ENCODE assay signal across 8 mouse cellular contexts in the genomic region with DNA sequence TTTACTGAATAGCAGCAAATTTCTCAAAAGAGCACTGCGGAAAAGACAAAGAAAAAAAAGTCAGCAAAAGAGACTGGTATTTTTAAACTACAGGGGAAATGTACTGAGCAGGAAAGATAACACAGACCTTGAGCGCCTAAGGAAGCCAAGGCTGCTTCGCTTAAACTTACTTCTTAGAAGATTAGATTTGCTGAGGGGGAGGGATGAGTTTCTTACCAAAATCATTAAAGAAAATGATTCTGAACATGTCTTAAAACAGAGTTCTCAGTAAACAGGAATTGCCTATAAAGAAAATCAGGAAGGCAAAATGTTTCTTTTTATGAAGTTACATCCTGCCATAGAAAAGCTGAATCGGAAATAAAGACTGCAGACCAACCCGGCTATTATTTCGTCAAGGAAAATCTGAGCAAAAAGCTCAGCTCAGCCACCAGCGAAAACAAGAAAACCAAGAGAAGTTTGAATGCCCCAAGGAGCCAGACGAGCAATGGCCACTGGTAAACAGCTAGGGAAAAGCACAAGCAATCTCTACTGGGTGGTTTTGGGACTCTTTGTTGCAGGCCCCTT. TPM values are rescaled to one million over a fixed set of nuclear protein-coding genes. Genes with fewer than 3 reads are reported as not detected.
A peak's percentile ranks its signal among the peaks of the same experiment; 100 is the strongest.
DNase-seq lines count a peak whose midpoint lies in the region; ATAC-seq lines count a peak whose summit lies in the region.

Gene Fyn (plus strand): TSS at position 284 of the 564 bp plus-strand sequence.

- H3K4me2 ChIP-seq in lung, embryonic 15.5 days = peak within 1 kb of the TSS; percentile 87
- H3K4me2 ChIP-seq in heart, embryonic 11.5 days = peak within 1 kb of the TSS; percentile 89

- peak within 1 kb of the TSS; percentile 83 for H3K4me3 ChIP-seq in lung, embryonic 15.5 days
- H3K4me3 ChIP-seq in heart, embryonic 11.5 days (ENCODE audit: low read depth, low read length) = peak within 1 kb of the TSS; percentile 95

- H3K9me3 ChIP-seq in lung, embryonic 15.5 days = no peaks in the 10 kb centered on the region
- H3K9me3 ChIP-seq in heart, embryonic 11.5 days (replicated peaks; ENCODE audit: control insufficient read depth, low read length) = no peaks in the 10 kb centered on the region

- peak within 1 kb of the TSS; percentile 82 for H3K27ac ChIP-seq in lung, embryonic 15.5 days
- peak within 1 kb of the TSS; percentile 87 for H3K27ac ChIP-seq in heart, embryonic 11.5 days (ENCODE audit: low read depth, low read length)

- DNase-seq in lung, postnatal 25 days (ENCODE audit: low spot score) = no peak
- DNase-seq in adrenal gland, postnatal 36 days = no peak
- no peak for DNase-seq in left cerebral cortex, adult 8-10 months (ENCODE audit: low spot score in 2 of 2)
- no peak for DNase-seq in thymus, postnatal 10 days (ENCODE audit: low spot score in 2 of 2)

- peaks cover 21% of the 10 kb centered on the region for H3K4me1 ChIP-seq in lung, embryonic 15.5 days
- H3K4me1 ChIP-seq in heart, embryonic 11.5 days (ENCODE audit: control insufficient read depth, insufficient read depth, low read length) = peaks cover 23% of the 10 kb centered on the region

- H3K36me3 ChIP-seq in lung, embryonic 15.5 days = no peaks in the 10 kb centered on the region
- no peaks in the 10 kb centered on the region for H3K36me3 ChIP-seq in heart, embryonic 11.5 days (ENCODE audit: control insufficient read depth, insufficient read depth, low read length)

- ATAC-seq in lung, embryonic 15.5 days (ENCODE audit: borderline replicate concordance, extremely low read depth, low FRiP score, low TSS enrichment) = no peak
- ATAC-seq in heart, embryonic 11.5 days (replicated peaks; ENCODE audit: insufficient number of reproducible peaks, low FRiP score, low TSS enrichment) = no peak
- no peak for ATAC-seq in monocyte, adult 5-6 weeks (replicated peaks; ENCODE audit: insufficient number of reproducible peaks, low FRiP score, low TSS enrichment, poor library complexity, severe bottlenecking)
- no peak for ATAC-seq in frontal cortex, adult (ENCODE audit: low TSS enrichment)

- peak within 1 kb of the TSS; percentile 80 for H3K9ac ChIP-seq in lung, embryonic 15.5 days
- H3K9ac ChIP-seq in heart, embryonic 11.5 days (ENCODE audit: low read depth, low read length) = peak within 1 kb of the TSS; percentile 93

- WGBS in lung, embryonic 15.5 days = 18% methylated on average over 8 of the region's 8 CpGs
- WGBS in heart, embryonic 11.5 days (ENCODE audit: insufficient replicate concordance) = 23% methylated on average over 8 of the region's 8 CpGs

- peaks cover 3% of the 10 kb centered on the region; the same call in 1 of the 2 replicates for H3K27me3 ChIP-seq in lung, embryonic 15.5 days
- no peaks in the 10 kb centered on the region for H3K27me3 ChIP-seq in heart, embryonic 11.5 days (ENCODE audit: control insufficient read depth, insufficient read depth, low read length)

RNA-seq across cellular contexts. Expression of gene Fyn, which starts in this region (rescaled TPM):
- polyA plus RNA-seq in lung, embryonic 15.5 days (2015; fragmentation: Nextera tagmentation; extraction: Ambion mirVana) = 19.0 and 21.4 TPM in 2 replicates
- 10 to 100 TPM; 44.8 to 69.9 TPM for total RNA-seq in adrenal gland, postnatal 36 days (2021)
- polyA plus RNA-seq in heart, embryonic 11.5 days (2014; fragmentation: Nextera tagmentation; extraction: Ambion mirVana) = 17.2 and 17.9 TPM in 2 replicates
- total RNA-seq in left cerebral cortex, adult 8-10 months (2022) = 100 to 1,000 TPM; 100 to 111 (median 108) TPM
- total RNA-seq in monocyte, adult 5-6 weeks (2017) = 231 to 385 TPM (median 255 TPM) in 3 replicates
